Comparison of ENCODE assay signal across 18 mouse cellular contexts in the genomic region with DNA sequence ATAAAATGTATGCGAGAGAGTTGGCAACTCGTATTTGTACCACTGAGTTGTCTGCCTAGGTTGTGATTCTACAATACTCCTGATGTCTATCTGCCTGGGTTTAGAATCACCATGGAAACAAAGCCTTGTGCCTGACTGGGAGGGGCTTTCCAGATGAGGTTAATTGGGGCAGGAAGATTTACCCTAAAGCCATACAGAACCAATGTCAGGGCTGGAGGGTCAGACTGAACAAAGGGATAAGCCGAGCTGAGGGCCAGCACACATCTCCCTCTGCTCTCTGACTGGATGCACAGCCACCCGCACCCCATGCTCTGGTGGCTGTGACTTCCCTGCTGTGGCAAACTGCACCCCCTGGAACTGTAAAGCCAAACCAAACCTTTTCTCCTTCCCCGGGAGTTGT.
DNase-seq lines count a peak whose midpoint lies in the region; ATAC-seq lines count a peak whose summit lies in the region.
"Had no signal": no experiment of that assay in that cellular context is flagged by ENCODE, and none has a peak within 500 bp of the region (broad histone marks: within the 10 kb centered on the region; RNA-seq: fewer than 3 reads in every experiment).

No protein-coding gene starts in this region.

- 38% methylated on average over 5 of the region's 5 CpGs for WGBS in forebrain, embryonic 12.5 days
- 41% methylated on average over 5 of the region's 5 CpGs for WGBS in forebrain, embryonic 13.5 days
- WGBS in lung, embryonic 16.5 days, result 60% methylated on average over 5 of the region's 5 CpGs

- H3K9me3 ChIP-seq in forebrain, embryonic 12.5 days, result no peaks in the 10 kb centered on the region
- no peaks in the 10 kb centered on the region for H3K9me3 ChIP-seq in forebrain, embryonic 13.5 days (replicated peaks)
- H3K9me3 ChIP-seq in lung, embryonic 16.5 days (ENCODE audit: control insufficient read depth, low read length), result no peaks in the 10 kb centered on the region
- H3K9me3 ChIP-seq: embryonic facial prominence, embryonic 12.5 days; liver, embryonic 12.5 days had no signal

- peaks cover 2% of the 10 kb centered on the region; the same call in 1 of the 2 replicates for H3K36me3 ChIP-seq in forebrain, embryonic 12.5 days (replicated peaks)
- peaks cover 4% of the 10 kb centered on the region; the same call in 1 of the 2 replicates for H3K36me3 ChIP-seq in forebrain, embryonic 13.5 days (ENCODE audit: poor library complexity, severe bottlenecking)
- 0 out of 2 replicates have a peak, but pooled peaks cover 3% of the 10 kb centered on the region for H3K36me3 ChIP-seq in lung, embryonic 16.5 days (ENCODE audit: control insufficient read depth, insufficient read depth, low read length)

- ATAC-seq in forebrain, embryonic 12.5 days (ENCODE audit: low FRiP score), result 0 out of 2 replicates have a peak, but pooled peaks have one; percentile 20
- no peak for ATAC-seq in forebrain, embryonic 13.5 days
- no peak for ATAC-seq in lung, embryonic 16.5 days (ENCODE audit: low read depth)
- ATAC-seq in CD4-positive, CD25-positive, alpha-beta regulatory T cell, adult 4 months, result peak; percentile 19
- ATAC-seq: hindbrain, postnatal 0 days; liver, embryonic 12.5 days; Patski had no signal

- no peak overlapping the region for H3K4me2 ChIP-seq in forebrain, embryonic 12.5 days
- no peak overlapping the region for H3K4me2 ChIP-seq in forebrain, embryonic 13.5 days
- no peak overlapping the region for H3K4me2 ChIP-seq in lung, embryonic 16.5 days (ENCODE audit: low read depth, low read length)
- H3K4me2 ChIP-seq: embryonic facial prominence, embryonic 12.5 days; heart, embryonic 11.5 days; liver, embryonic 12.5 days had no signal

- no peak overlapping the region for H3K4me3 ChIP-seq in forebrain, embryonic 12.5 days (replicated peaks)
- no peak overlapping the region for H3K4me3 ChIP-seq in forebrain, embryonic 13.5 days
- H3K4me3 ChIP-seq in lung, embryonic 16.5 days (ENCODE audit: low read length), result no peak overlapping the region
- H3K4me3 ChIP-seq: embryonic facial prominence, embryonic 12.5 days; liver, embryonic 12.5 days had no signal

- no peaks in the 10 kb centered on the region for H3K27me3 ChIP-seq in forebrain, embryonic 12.5 days
- no peaks in the 10 kb centered on the region for H3K27me3 ChIP-seq in forebrain, embryonic 13.5 days
- H3K27me3 ChIP-seq in lung, embryonic 16.5 days (ENCODE audit: control insufficient read depth, insufficient read depth, low read depth, low read length), result no peaks in the 10 kb centered on the region
- H3K27me3 ChIP-seq: embryonic facial prominence, embryonic 12.5 days; liver, embryonic 12.5 days; Patski had no signal

- DNase-seq in lung, postnatal 36 days, result no peak
- DNase-seq in embryo, embryonic 11 days, result peak; percentile 27
- DNase-seq in adrenal gland, adult 8-10 months, result no peak
- no peak for DNase-seq in adrenal gland, postnatal 36 days
- DNase-seq: cerebellum, adult 11 months; cerebellum, postnatal 14 days; gastrocnemius, postnatal 36 days; heart, postnatal 36 days; right cerebral cortex, adult 18-20 months had no signal

- no peak overlapping the region for H3K9ac ChIP-seq in forebrain, embryonic 12.5 days
- H3K9ac ChIP-seq in forebrain, embryonic 13.5 days, result no peak overlapping the region
- H3K9ac ChIP-seq in lung, embryonic 16.5 days (ENCODE audit: low read length), result no peak overlapping the region; the same call in 1 of the 2 replicates
- H3K9ac ChIP-seq: embryonic facial prominence, embryonic 12.5 days; liver, embryonic 12.5 days had no signal

- no peak overlapping the region for H3K27ac ChIP-seq in forebrain, embryonic 12.5 days
- no peak overlapping the region for H3K27ac ChIP-seq in forebrain, embryonic 13.5 days
- H3K27ac ChIP-seq in lung, embryonic 16.5 days (ENCODE audit: low read length), result peak overlapping the region; percentile 80
- H3K27ac ChIP-seq: embryonic facial prominence, embryonic 12.5 days; hindbrain, postnatal 0 days; liver, embryonic 12.5 days had no signal

- H3K4me1 ChIP-seq in forebrain, embryonic 12.5 days, result peaks cover 5% of the 10 kb centered on the region
- H3K4me1 ChIP-seq in forebrain, embryonic 13.5 days, result no peaks in the 10 kb centered on the region
- H3K4me1 ChIP-seq in lung, embryonic 16.5 days (replicated peaks; ENCODE audit: control insufficient read depth, insufficient read depth, low read length), result peaks cover 7% of the 10 kb centered on the region; the same call in 1 of the 2 replicates

Comparison
In these comparisons a context has a peak if more than half of its experiments do, and no peak if none do; other contexts are left out.
1. ATAC-seq: peak in forebrain, embryonic 12.5 days (single experiment) and CD4-positive, CD25-positive, alpha-beta regulatory T cell, adult 4 months (single experiment); none in forebrain, embryonic 13.5 days (single experiment) and lung, embryonic 16.5 days (single experiment).